Mouse (Mus musculus): ENCODE results near the gene Wdfy1.

The Wdfy1 gene

DNA sequence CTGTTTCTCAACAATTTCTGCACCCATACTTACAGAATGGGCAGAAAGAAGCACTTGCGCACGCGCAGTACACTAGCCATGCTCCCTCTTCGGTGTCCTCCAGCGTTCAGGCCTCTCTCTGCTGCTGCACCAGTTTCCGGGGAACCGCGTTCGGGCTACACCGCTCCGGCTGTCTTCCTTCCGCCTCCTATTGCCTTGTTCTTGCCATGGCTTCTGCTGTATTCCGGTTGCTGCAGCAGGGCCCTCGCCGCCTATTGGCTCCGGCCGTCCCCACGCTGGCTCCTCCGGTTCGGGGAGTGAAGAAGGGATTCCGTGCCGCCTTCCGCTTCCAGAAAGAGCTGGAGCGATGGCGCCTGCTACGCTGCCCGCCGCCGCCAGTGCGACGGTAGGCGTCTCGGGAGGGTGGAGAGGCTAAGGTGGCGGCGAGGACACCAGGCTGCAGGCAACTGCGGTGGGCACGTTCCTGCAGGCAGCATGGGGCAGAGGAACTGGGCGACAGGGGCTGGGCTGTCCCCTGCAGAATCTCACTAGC is at the start of gene Wdfy1, which contains the start of gene Mrpl44:
Wdfy1 (minus strand) TSS at position 217 of the 532 bp plus-strand sequence.
Mrpl44 (plus strand) TSS at position 92 of the 532 bp plus-strand sequence.
- peak; percentile 98 for DNase-seq

DNA sequence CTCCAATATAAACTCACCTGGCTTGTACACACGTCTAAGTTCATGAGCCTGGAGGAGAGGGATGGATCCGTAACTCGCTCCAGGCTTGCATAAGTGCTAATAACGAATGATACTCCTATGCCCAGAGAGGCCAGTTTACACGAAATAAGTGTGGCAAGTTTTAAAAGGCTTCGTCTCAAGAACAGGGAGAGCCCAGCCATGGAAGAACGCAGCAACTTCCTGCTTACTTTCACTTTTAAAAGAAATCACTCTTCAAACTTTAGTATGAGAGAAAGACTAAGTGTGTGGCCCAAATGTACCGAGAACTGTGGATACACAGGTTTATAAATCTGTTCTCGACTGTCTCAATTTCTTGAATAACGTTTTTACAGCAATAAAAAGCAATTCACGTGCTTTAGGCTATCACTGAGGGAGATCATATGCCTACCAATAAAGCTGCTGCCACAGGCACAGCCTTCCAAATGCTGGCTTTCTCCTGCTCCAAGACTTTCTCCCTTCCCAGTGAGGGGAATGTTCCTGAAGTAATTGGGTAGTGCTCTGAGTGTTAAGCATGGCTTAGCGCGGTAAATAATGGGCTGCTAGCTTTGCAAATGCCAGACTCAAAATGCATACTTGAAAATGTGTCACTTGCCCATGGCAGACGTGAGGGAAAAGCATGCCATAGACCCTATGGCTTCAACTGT is 48.1 kb upstream of the Wdfy1 start:
- no peak for DNase-seq

DNA sequence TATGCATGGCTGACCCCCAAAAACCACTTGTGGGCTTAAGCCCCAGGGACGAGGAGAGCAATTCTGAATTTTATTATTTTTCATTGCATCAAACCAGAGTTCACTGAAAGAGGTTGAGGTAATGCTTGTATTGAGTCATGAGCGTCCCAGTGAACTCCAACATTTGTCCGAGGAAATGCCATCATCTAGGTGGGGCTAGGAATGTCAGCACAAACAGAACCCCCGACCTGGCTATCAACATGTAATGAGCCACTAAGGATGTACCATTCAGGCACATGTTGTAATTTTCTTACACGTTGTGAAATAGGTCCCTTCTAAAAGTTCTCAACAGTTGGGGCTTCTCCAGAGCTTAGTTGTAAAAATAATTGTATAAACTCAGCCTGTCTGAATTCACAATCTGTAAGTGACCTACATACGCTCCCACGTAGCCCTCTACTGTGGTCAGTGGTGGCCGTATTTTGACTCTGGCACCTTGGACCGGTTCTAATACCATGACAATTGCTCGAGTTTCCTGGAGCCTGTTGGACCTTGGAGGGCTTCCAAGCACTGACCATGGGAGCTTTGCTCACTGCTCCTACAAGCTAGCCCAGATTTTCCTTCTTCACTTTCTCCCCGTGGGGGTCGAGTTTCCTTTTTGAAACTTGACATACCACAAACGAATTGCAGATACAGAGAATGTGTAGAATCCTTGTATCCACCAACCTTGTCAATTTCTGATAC is 47.0 kb upstream of the Wdfy1 start:
- DNase-seq: peak; percentile 16

DNA sequence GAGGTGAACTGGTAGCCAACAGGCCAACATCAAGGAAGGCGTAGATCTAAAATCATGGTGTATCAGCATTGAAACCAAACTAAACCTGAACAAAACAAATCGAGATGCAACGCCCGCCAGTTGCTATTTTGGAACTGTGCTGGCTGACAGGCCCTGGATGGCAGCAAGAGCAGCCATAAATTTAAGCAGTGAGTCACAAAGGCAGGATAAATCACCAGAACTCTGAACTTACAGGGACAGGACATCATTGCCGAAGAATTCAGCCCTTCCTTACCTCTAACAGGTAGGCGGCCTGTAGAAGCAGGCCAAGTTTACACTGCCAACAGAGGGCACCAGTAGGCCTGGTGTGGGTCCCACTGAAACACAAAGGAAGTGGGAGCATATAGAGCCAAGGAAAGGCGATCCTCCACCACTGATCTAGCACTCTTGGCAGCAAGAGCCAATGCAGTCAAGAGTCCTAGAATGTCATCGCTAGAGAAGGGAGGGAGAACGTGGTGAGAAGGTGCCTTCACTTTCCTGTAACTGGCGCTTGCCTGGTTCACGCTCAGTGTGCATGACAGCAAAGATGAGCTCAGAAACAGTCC is 43.4 kb upstream of the Wdfy1 start:
- no peak for DNase-seq

DNA sequence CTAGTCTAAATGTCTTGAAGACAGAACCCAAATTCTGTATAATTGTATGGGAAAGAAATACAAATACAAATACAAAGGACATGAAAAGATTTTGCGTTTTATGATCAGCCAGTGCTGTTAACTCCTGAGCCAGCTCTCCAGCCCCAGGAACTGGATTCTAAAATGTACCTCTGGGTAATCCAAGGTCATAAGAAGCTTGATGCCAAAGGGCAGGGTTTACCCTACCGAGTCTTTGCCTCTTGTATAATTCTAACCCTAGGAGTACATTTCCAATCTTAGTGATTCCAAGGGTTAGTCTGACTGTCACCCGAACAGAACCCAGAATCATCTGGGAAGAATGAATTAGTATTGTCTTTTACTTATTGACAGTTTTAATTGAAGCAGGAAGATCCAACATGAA is 39.5 kb upstream of the Wdfy1 start:
- no peak for DNase-seq

DNA sequence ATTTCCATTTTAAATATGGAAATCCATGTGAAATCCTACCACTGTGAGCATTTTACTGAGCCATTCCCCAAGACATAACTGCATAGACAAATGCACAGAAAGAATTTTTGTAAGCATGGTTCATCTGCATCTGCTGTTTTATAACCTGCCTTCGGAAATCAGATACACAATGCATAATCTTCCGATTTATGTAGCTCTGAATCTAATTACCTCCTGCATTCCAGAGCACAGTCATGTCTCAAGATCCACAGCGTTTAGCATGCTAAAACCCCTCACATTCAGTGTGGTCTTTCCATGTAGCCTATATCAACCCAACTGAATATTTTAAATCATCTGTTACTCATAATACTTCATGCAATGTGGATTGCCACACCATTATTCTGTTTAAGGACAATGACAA is 33.5 kb upstream of the Wdfy1 start:
- DNase-seq: no peak

DNA sequence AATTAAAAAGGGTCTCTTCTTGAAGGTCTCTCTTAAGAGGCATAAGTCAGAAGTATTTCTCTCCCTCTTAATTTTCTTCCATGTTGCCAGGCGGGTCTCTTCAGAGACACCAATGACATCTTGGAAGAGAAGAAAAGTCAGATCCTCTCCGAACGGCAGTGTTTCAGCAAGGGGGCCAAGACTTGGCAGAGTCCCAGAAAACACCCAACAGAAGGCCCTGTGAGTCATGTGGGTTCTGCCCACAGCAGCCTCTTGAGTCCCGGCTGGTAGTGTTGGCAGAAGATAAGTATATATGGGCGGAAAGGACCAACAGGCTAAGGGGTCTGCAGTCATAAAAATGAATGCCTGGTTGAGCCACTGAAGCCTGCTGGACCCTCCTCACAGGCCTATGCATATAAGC is 30.9 kb upstream of the Wdfy1 start:
- DNase-seq: no peak

DNA sequence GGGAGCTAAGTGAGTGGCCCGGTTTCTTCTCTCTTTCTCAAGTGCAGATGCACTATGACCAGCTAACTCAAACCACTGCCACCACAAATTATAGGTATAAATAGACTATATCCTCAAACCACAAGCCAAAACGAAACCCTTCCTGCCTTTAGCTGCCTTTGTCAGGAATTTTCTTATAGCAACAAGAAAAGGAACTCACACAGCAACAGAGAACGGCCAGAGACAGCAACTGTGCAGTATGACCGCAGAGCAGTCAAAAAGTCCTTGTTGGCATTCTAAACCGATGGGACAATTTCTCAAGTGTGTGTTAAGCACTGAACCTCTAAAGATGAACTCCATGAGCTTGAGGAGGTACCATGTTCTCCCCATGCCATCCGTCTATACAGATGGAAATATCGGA is 27.7 kb upstream of the Wdfy1 start:
- DNase-seq: no peak

DNA sequence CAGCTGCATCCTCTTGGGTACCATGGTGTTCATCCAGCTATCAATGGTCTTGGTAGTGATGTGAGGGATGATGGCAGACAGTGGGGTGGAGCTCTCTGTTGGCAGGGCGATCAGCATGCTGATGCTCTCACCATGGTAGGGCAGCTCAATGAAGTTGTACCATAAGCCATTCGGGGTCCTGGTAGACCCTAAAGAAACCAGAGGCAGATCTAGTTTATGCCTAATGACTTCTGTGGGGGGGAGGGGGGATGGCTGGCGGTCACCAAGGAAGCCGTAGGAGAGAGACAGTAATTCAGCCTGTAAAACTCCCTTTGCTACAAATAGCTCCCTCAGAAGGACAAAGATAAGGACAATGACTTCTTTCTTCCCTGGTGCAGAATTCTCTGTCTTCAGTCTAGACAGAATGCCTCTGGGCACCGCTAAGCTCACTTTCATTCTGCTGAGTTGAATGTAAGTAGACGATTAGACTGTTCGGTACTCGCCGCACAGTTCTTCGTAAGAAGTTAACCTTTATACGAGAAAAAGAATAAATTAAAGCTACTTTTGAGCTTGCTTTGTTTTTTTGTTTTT is 27.0 kb upstream of the Wdfy1 start:
- DNase-seq: no peak

DNA sequence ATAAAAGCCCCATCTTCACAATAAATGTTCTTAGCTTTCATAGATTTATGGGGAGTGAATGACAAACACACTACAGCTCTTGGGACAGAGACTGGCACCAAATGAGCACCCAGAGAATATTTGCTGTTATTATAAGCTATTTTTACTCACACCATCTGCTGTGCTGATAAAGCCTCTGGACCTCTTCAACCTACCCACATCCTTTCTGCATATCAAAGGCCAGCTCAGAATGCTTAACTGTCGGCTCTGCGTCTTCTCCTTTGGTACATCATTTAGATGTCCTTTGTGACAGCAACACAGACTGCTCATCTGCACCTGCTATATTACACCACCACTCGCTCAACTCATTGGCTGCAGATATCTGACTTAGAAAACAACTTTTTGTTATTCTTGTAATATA is 21.1 kb upstream of the Wdfy1 start:
- no peak for DNase-seq

DNA sequence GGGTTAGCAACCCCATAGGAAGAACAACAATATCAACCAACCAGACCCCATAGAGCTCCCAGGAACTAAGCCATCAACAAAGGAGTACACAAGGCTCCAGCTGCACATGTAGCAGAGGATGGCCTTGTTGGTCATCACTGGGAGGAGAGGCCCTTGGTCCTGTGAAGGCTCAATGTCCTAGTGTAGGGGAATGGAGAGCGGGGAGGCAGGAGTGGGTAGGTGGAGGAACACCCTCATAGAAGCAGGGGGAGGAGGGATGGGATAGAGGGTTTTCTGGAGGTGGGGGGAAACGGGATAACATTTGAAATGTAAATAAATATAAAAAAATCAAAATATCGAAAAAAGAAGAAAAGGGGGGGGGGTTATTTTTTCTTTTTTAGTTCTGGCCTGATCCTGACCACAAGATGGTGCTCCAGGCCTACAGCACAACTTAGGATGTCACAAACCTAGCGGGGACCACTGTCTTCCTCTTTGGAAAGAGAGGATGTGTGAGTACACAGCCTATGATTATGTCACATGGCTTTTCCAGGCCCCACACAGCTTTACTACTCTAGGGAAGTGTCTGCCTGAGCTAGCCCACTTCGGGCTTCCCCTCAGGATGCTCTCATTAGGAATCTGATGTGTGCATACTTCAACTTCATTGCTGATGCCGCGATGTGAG is 10.5 kb upstream of the Wdfy1 start:
- DNase-seq: no peak

DNA sequence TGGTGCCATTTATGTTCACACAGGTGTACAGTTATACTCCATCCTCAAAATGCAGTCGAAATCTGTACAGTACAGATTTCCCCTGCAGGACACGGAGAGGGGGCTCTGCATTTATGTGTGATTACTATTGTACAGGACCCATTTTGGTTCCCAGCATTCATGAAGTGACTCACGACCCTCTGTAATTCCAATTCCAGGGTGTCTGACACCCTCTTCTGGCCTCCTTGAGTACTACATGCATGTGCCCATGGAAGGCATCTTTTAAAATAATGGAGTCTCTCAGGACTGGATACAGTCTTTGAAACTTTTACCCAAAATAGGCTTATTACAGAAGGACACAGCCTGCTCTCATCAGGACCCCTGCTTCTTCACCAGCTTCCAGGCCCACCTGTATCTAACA is 6.5 kb upstream of the Wdfy1 start:
- no peak for DNase-seq

DNA sequence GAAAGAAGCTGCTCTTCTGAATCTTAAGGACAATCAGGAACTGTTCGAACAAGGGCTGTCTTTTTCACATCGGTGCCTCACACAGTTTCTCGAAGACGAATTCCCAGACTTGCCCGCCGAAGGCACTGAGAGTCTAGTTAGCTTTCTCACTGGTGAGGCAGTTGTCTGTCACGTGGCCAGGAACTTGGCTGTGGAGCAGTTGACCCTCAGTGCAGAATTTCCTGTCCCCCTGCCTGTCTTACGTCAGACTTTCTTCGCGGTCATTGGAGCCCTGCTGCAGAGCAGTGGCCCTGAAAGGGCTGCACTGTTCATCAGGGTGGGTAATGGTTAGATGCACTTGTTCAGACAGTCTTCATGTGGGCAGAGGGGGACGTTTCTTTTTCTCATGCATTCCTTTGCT is 2.1 kb upstream of the Wdfy1 start:
- DNase-seq: no peak

DNA sequence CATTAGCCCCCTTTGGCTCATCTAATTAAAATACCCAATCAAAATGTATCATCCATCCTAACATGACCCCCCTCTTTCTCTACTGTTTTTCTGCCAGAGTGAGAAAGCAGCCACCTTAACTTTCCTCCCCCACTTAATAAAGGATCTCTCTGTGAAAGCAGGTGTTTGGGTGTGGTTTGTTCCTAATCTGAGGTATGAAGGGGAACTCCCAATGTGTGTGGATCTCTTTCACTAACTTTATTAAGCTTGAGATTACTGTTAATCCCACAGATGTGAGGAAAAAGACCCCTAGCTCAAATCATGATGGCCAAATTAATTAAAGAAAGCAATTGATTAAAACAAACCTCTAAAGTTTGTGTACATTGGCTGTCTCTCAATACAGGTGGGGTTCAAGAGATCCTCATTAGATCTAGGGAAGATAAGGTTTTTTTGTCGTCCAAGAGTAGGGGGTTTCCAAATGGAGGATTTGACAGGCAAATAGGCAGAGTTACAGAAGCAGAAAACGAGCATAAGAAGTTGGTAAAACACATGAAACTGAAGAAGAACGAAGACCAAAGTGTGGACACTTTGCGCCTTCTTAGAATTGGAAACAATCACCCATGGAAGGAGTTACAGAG is 1.7 kb downstream of the Wdfy1 start:
- DNase-seq: no peak

DNA sequence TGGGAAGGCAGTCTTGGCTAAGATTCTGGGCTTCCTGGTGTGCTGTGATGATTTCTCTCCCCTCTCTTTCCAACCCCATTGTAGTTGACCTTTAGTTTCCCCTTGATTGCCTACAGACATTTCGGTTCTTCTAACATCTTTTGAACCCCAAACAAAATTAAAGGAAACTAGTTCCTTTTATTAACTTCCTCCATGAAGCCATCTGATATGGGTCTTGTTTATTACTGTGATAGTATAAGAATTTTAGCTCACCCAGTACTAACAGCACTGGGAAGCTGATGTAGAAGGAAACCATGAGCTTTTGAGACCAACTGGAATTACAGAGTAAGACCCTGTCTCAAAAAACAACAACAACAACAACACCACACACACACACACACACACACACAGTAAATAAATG is 7.7 kb downstream of the Wdfy1 start:
- no peak for DNase-seq

DNA sequence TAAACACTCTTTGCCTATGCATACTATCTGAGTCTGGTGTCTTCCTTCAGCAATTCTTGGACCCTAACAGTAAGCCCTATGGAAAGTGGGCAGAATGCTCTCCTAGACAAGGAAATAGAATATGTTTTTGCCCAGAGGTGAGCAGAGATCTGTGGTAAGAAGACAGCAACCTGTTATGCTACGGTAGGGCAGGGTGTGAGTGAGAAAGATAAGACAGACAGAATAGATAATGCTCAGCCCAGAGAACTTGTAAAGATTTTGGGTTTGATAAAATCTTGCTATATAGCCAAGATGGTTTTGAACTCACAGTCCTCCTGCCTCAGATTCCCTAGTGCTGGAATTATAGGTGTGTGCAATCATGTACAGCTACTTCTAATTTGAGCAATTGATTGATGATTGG is 11.5 kb downstream of the Wdfy1 start:
- DNase-seq: no peak

DNA sequence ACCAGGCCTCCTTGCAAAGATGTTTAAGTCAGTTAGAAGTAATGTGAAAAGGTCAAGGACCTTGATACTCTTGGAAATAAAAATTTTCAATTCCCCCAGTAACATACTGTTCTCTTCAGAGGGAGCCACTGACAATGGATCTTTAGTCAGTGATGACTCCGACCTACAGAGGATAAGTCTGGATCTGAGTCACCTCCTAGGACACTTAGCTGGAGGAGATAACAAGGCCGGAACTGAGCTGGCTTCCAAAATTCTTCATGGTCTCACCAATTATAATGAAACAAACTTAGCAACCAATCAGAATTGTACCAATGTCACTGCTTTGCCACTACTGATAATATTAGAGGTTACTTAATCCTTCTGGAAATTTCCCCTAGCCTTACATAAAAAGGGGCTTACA is 11.9 kb downstream of the Wdfy1 start:
- no peak for DNase-seq

DNA sequence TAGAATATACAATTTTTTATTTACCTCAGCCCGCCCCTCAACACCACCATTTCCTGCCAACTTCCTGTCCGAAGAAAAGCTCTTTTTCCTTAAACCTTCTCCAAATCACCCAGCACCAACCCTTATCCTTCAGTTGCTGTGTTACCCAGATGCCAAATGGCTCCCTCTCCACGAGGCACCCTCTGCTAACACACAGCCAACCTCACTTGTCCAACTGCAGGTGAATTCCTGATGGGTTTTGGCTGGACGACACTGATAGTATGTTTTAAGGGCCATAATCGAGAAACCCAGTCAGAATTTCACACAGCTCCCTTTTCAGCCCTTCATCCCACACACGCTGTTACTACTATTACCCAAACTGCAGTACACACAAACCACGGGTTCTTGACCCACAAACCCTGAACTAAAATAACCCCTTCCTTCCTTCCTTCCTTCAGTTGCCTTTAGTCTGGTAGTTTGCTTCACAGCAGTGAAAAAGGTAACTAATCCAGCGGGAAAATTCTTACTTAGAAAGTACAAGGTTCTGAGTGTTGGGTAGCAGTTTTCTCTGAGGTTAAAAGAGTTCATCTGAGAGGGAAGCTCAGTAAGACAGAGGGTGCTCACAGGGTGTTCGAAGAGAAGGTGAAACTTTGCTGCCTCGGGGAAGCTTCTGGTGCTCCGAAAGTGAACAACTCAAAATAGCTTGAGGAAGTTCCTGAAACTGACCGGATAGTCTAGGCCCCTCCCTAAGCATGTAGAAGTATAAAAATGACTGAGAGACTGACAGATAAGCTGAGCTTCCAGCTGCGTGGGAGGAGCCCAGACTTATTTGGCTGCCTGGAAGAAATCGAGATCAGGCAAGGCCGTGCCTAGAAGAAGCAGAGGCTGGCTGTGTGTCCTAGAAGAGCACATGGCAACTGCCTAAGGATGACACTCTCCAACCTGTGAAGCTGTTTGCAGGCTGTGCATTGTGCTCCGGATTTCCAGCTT is 13.4 kb downstream of the Wdfy1 start:
- peak; percentile 37 for DNase-seq

DNA sequence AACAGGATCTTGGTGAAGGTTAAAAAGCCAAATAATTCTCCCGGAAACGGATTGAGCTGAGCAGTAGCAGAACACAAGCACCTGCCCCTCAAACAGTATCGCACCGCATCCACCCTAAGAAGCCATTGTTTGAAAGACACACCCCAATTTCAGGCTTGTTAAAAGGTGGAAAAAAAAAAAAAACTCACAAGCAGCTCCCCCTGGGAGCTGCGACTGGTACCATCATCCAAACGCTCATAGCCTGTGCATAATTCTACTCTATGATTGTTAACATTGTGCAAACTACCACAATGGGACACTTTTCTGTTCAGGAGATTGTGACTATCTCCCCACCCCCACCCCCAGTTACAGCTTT is 14.0 kb downstream of the Wdfy1 start:
- DNase-seq: no peak

DNA sequence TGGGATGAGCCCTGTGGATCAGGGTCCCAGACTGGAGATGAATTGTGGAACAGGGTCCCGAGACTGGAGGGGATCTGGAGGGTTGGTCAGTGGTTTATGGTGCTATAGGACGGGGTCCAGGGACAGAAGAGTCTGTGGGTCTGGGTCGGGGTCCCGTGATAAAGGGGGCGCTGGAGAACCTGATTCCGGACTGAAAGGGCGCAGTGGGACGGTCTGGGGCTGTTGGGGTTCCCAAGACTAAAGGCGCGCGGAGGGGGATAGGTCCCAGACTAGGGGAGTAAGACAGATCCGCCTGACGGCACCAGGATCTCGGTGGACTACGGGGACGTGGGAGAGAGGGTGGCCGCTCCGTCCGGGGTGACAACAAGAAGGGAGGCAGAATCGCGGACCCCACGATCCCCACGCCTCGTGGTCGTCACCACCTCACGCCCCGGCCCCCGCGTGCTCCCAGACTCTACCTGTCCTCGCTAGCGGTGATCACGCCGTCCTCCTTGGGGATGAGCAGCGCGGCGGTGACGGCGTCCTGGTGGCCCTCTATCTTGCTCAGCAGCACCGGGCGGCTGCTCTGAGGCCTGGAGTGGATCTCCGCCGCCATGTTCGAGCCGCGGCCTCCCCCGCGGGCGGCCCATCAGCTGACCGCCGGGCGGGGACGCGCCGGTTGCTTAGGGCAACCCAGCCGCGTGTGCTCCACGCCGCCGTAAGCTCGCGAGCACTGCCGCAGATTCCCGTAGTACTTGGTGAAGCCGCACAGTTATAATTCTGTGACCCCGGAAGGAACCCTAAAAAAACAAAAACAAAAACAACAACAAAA is 14.6 kb downstream of the Wdfy1 start:
- peak; percentile 78 for DNase-seq

DNA sequence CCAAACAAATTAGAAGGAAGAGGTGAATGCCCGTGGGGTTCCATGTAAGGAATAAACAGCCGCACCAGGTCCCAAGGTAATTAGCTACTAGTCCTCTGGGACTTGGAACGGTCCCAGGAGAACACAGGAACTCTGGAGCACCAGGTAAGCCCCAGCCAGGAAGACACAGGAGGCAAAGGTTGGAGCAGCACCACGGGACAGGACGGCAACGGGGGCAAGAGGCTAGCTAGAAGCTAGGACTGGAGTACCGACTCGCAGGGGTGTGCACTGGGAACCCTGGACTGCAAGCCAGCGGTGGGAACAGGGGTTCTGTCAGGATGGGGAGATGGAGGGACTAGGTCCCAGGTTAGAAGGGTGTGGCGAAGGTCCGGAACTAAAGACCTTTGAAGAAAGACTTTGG is 15.3 kb downstream of the Wdfy1 start:
- peak; percentile 52 for DNase-seq

Measured in cerebellum, adult 9-10 months (tissue).